ENCODE assay signal across 17 mouse cellular contexts in the genomic region with DNA sequence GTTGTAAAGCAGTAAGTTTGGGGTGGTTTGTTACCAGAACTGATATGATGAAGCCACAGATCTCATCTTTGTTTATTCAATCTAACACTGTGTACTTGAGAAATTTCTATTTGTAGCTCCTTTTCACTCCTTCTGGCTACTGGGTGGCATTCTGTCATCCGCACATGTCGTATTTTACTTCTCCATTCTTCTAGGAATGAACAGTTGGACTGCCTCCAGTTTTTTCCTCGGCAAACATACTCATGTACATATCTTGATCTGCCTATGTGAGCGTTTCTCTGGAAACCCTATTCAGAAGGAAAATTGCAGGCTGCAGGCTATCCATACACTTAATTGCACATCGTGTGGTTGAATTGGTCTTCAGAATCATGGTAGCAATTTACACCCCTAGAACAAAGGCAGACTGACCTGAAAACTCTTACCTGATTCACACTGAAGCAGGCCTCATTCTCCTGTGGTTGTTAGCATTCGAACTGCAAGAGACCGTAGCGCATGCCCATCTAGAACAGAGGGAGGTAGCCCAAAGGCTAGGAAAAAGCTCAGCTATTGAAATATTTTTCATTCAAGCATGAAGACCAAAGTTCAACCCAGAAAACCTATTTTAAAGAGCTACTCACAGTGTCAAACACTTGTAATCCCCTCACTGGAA.
DNase-seq lines count a peak whose midpoint lies in the region; ATAC-seq and TF ChIP-seq lines count a peak whose summit lies in the region.
"Had no signal": no experiment of that assay in that cellular context is flagged by ENCODE, and none has a peak within 500 bp of the region (broad histone marks: within the 10 kb centered on the region; RNA-seq: fewer than 3 reads in every experiment).

No protein-coding gene starts in this region.

- no peak for TF ChIP-seq CTCF in liver, postnatal 0 days (IDR thresholded peaks at IDR 0.05; ENCODE audit: low read depth)

- peak; percentile 82 for ATAC-seq in forebrain, embryonic 16.5 days
- ATAC-seq in liver, postnatal 0 days: no peak
- ATAC-seq in inflammation-experienced regulatory T-cells, adult 6 months: no peak
- ATAC-seq: intestine, postnatal 0 days had no signal

- H3K9ac ChIP-seq in forebrain, embryonic 16.5 days (replicated peaks; ENCODE audit: low read depth, low read length): no peak overlapping the region
- no peak overlapping the region for H3K9ac ChIP-seq in liver, postnatal 0 days (replicated peaks)
- H3K9ac ChIP-seq: heart, embryonic 13.5 days; limb, embryonic 12.5 days; liver, embryonic 15.5 days had no signal

- no peak for TF ChIP-seq EP300 in liver, postnatal 0 days (IDR thresholded peaks at IDR 0.05; ENCODE audit: low read depth)

- intact Hi-C loops in left cerebral cortex, postnatal 25 days (cut with DNase I): no loop called here

- H3K9me3 ChIP-seq in forebrain, embryonic 16.5 days (ENCODE audit: control insufficient read depth, low read length): no peaks in the 10 kb centered on the region
- H3K9me3 ChIP-seq in liver, postnatal 0 days (ENCODE audit: low read length): no peaks in the 10 kb centered on the region
- H3K9me3 ChIP-seq: heart, embryonic 13.5 days; limb, embryonic 12.5 days; liver, embryonic 15.5 days had no signal

- peak; percentile 29 for DNase-seq in layer of hippocampus, adult 11-12 months (ENCODE audit: low spot score)
- DNase-seq in layer of hippocampus, postnatal 25 days (ENCODE audit: extremely low spot score in 1 of 2, low spot score in 1 of 2): no peak
- peak; percentile 72 for DNase-seq in brain, embryonic 18.5 days (ENCODE audit: low read depth, low spot score)
- DNase-seq in left cerebral cortex, postnatal 25 days (ENCODE audit: low spot score in 2 of 2): peak; percentile 65 to 74
- DNase-seq in liver, postnatal 0 days: no peak
- DNase-seq in retina, postnatal 1 day: no peak
- DNase-seq: cerebellum, adult 18-20 months; gastrocnemius, postnatal 25 days; kidney, postnatal 4 days; thymus, postnatal 25 days had no signal

- no peaks in the 10 kb centered on the region for H3K27me3 ChIP-seq in forebrain, embryonic 16.5 days (replicated peaks; ENCODE audit: control insufficient read depth, insufficient read depth, low read length)
- H3K27me3 ChIP-seq in liver, postnatal 0 days (ENCODE audit: insufficient read depth, low read length): no peaks in the 10 kb centered on the region
- H3K27me3 ChIP-seq: heart, embryonic 13.5 days; limb, embryonic 12.5 days; liver, embryonic 15.5 days had no signal

- no peaks in the 10 kb centered on the region for H3K36me3 ChIP-seq in forebrain, embryonic 16.5 days (ENCODE audit: control insufficient read depth, insufficient read depth)
- no peaks in the 10 kb centered on the region for H3K36me3 ChIP-seq in liver, postnatal 0 days (replicated peaks; ENCODE audit: insufficient read depth, low read length)
- H3K36me3 ChIP-seq: heart, embryonic 13.5 days; limb, embryonic 12.5 days; liver, embryonic 15.5 days had no signal

- H3K4me3 ChIP-seq in forebrain, embryonic 16.5 days (replicated peaks; ENCODE audit: low read length): no peak overlapping the region
- no peak overlapping the region for H3K4me3 ChIP-seq in liver, postnatal 0 days (ENCODE audit: low read depth, low read length)
- H3K4me3 ChIP-seq: erythroblast, embryonic 14.5 days; heart, embryonic 13.5 days; limb, embryonic 12.5 days; liver, embryonic 15.5 days had no signal

- peaks cover 9% of the 10 kb centered on the region for H3K4me1 ChIP-seq in forebrain, embryonic 16.5 days (replicated peaks; ENCODE audit: control insufficient read depth, insufficient read depth, low read length)
- no peaks in the 10 kb centered on the region for H3K4me1 ChIP-seq in liver, postnatal 0 days (ENCODE audit: insufficient read depth)
- H3K4me1 ChIP-seq: heart, embryonic 13.5 days; limb, embryonic 12.5 days; liver, embryonic 15.5 days had no signal

- H3K27ac ChIP-seq in forebrain, embryonic 16.5 days (ENCODE audit: low read length): peak overlapping the region; percentile 56
- H3K27ac ChIP-seq in liver, postnatal 0 days (ENCODE audit: low read depth): no peak overlapping the region
- H3K27ac ChIP-seq: heart, embryonic 13.5 days; limb, embryonic 12.5 days; liver, embryonic 15.5 days had no signal

- WGBS in forebrain, embryonic 16.5 days: 25% methylated on average over 8 of the region's 8 CpGs
- WGBS in liver, postnatal 0 days (ENCODE audit: insufficient replicate concordance): 78% methylated on average over 8 of the region's 8 CpGs

- no peak overlapping the region for H3K4me2 ChIP-seq in forebrain, embryonic 16.5 days (ENCODE audit: low read length)
- no peak overlapping the region for H3K4me2 ChIP-seq in liver, postnatal 0 days (ENCODE audit: low read depth, low read length)
- H3K4me2 ChIP-seq: heart, embryonic 13.5 days; limb, embryonic 12.5 days; liver, embryonic 15.5 days had no signal

Comparison
In these comparisons a context has a peak if more than half of its experiments do, and no peak if none do; other contexts are left out.
1. DNase-seq: peak in layer of hippocampus, adult 11-12 months (single experiment), brain, embryonic 18.5 days (single experiment) and left cerebral cortex, postnatal 25 days (2 of 2); none in layer of hippocampus, postnatal 25 days (0 of 2), liver, postnatal 0 days (single experiment) and retina, postnatal 1 day (single experiment).